Mouse (Mus musculus): Measurements from ENCODE around the gene Telo2. TPM values are rescaled to one million over a fixed set of nuclear protein-coding genes. Genes with fewer than 3 reads are reported as not detected.
"Not testable (repeated sequence)": the region's sequence is repeated elsewhere in the genome, so short reads cannot be mapped to it uniquely, and the experiment has no call there.

Telo2 gene
- total RNA-seq (2021), result 1 to 10 TPM; 4.0 to 6.0 TPM
- long read RNA-seq, experiment 1, partial matches to known transcripts, result 0 of 9 reads
- long read RNA-seq, experiment 1, other reads (novel, unspliced or antisense), result 3 of 9 reads
- long read RNA-seq, experiment 2, transcript Telo2-202 (21 exons, 3,530 nt), result major isoform, 7 of 10 reads
- long read RNA-seq, experiment 2, partial matches to known transcripts, result 0 of 10 reads
- long read RNA-seq, experiment 2, other reads (novel, unspliced or antisense), result 2 of 10 reads

GRCm38 (mm10) chr17:25115664-25116432 lies at the start of gene Telo2:
Gene Telo2 (minus strand): TSS chr17:25115967.
- DNase-seq (ENCODE audit: low spot score), result peak; percentile 97

DNA sequence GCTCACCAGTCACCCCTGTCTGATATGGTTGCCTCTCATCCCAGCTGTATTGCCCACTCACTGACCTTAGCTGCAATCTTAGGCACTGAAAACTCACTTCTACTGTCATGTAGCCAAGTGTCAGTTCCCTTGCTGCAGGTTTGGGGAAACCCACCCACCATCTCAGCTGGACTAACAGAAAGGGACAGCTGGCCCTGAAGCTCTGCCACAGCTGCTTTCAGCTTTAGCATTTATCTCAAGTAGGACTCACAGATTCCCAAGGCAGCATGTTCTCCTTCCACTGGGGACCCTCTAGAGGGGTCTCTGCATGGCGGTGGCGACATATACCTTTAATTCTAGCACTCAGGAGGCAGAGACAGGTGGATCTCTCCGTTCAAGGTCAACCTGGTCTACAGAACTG lies 49.0 kb upstream of the Telo2 start:
- no peak for DNase-seq (ENCODE audit: low spot score)

DNA sequence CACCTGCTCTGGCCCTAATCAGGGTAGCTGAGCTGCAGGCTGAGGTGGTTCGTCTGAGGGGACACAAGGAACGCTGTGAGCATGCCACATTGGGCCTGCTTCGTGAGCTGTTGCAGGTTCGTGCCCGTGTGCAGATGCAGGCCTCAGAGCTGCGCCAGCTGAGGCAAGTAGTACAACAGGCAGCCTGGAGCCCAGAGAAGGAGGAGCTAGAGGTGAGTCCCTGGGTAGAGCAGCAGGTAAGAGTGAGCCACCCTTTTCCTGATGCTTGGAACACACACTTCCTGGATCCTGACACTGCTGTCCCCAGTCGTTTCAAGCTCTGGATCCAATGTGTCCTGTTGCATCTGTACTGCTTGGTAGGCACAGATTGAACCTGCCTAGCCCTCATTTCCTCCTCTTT lies 47.6 kb upstream of the Telo2 start:
- DNase-seq (ENCODE audit: low spot score), result no peak

DNA sequence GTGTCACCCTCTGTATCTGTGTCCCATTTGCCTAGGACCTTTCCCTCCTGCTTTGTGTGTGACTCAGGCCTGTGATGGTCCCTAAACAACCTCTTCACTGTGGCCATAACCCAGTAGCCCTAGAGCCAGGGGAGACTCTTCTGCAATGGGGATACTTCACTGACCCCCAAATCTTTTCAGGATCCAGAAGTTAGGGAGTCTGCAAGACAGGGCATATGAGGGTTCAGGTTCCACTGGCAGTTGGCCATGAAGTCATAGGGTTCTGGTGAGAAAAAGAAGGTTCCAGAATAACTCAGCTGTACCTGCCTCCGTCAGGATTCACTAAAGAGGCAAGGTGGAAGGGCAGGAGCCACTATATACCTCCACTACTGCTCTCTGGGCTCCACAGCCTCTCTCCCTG lies 46.4 kb upstream of the Telo2 start, which contains the start of gene Ccdc154:
Gene Ccdc154 (plus strand): TSS at position 301 of the 400 bp plus-strand sequence.
- DNase-seq (ENCODE audit: low spot score), result no peak

GRCm38 (mm10) chr17:25139960-25140359 lies 24.2 kb upstream of the Telo2 start:
- DNase-seq (ENCODE audit: low spot score), result no peak

- no peak for DNase-seq (ENCODE audit: low spot score)
Observed at GRCm38 (mm10) chr17:25138803-25139202, 23.0 kb upstream of the Telo2 start.

GRCm38 (mm10) chr17:25135622-25136021 lies 19.9 kb upstream of the Telo2 start:
- no peak for DNase-seq (ENCODE audit: low spot score)

GRCm38 (mm10) chr17:25133275-25133698 lies 17.5 kb upstream of the Telo2 start, which contains the start of gene Clcn7:
Gene Clcn7 (plus strand): TSS chr17:25133391.
- peak; percentile 96 for DNase-seq (ENCODE audit: low spot score)

- no peak for DNase-seq (ENCODE audit: low spot score)
Observed at GRCm38 (mm10) chr17:25130060-25130459, 14.3 kb upstream of the Telo2 start.

DNA sequence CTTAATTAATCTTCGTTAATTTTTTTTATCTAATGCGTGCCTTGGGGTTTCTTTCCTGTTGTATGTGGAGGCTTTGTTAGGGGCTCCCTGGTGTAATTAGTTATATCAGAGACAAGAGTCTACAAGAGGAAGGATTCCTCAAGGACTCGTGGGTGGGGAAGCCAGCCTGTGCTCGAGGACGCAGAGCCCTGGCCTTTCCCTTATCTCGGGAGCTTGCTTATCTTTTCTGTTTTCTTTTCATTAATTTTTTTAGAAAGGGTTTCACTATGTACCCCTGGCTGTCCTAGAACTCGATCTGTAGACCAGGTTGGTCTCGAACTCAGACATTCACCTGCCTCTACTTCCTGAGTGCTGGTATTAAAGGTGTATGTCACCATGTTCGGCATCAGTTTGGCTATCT lies 11.9 kb upstream of the Telo2 start:
- no peak for DNase-seq (ENCODE audit: low spot score)

GRCm38 (mm10) chr17:25127079-25127478 lies 11.3 kb upstream of the Telo2 start:
- no peak for DNase-seq (ENCODE audit: low spot score)

- not testable (repeated sequence) for DNase-seq (ENCODE audit: low spot score)
Observed at GRCm38 (mm10) chr17:25125442-25126060, 9.8 kb upstream of the Telo2 start.

GRCm38 (mm10) chr17:25123979-25124378 lies 8.2 kb upstream of the Telo2 start:
- DNase-seq (ENCODE audit: low spot score), result no peak

DNA sequence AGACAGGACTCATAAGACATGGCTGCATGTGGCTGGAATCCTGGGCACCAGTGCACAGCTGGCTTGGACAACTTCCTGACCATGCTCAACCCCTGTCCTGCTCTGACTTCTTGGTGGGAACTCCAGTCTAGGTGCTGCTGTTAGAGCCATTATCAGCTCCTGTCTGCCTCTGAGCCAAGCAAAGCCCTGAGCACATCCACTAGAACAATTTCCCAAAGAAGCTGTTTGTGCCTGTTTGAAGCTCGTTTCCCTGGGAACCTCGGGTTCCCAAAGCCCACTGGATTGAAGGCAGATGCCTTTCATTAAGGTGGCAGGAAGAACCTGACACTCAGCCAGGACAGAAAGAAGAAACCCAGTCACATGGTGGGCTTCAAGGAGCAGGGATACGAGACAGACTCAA lies 4.6 kb upstream of the Telo2 start, which contains the start of gene Ptx4:
Gene Ptx4 (plus strand): TSS at position 355 of the 400 bp plus-strand sequence.
- no peak for DNase-seq (ENCODE audit: low spot score)

GRCm38 (mm10) chr17:25117263-25117662 lies 1.5 kb upstream of the Telo2 start:
- no peak for DNase-seq (ENCODE audit: low spot score)

- no peak for DNase-seq (ENCODE audit: low spot score)
Observed at GRCm38 (mm10) chr17:25114908-25115645, 690 bp downstream of the Telo2 start.

DNA sequence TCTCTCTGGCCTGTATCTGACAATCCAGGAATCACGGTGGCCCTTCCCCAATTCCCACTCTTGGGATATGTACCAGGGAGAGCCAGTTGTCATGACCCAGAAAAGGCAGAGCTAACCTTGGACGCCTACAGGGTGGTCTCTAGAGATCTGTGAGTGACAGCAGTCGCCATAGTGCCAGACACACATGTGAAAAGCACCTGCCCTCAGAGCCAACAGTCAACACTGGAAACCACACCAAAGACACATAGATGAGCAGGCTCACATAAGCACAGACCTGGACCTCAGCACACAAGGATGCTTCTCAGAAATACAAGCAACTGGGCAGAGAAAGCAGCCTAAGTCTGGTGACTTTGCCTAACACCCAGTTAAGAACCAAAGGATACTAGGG lies 3.4 kb downstream of the Telo2 start:
- no peak for DNase-seq (ENCODE audit: low spot score)

- DNase-seq (ENCODE audit: low spot score), result peak; percentile 75
Observed at GRCm38 (mm10) chr17:25111739-25112422, 3.9 kb downstream of the Telo2 start.

GRCm38 (mm10) chr17:25111220-25111619 lies 4.5 kb downstream of the Telo2 start:
- no peak for DNase-seq (ENCODE audit: low spot score)

DNA sequence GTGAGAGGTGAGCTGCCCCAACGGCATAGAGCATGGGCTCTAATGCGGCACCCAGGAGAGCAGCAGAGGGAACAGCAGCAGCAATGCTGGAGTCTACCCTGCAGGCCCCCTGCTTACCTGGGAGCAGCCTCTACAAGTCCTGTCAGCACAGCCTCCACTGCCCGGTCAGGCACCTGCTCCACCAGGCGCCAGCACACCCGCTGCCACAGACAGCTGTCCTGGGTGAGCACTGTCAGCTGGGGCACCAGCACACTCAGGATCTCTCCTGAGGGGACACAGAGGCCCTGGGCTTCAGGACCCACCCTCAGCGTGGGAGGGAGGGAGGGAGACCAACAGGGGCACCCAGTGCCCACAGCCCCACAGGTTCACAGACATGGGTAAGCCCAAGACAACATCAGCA lies 5.2 kb downstream of the Telo2 start:
- no peak for DNase-seq (ENCODE audit: low spot score)

GRCm38 (mm10) chr17:25109578-25109977 lies 6.2 kb downstream of the Telo2 start:
- DNase-seq (ENCODE audit: low spot score), result peak; percentile 33

All from gastrocnemius, adult 18-20 months (tissue).